Mouse (Mus musculus) heart, postnatal 0 days (tissue): ENCODE data around the gene Samd14. TPM values are rescaled to one million over a fixed set of nuclear protein-coding genes. Genes with fewer than 3 reads are reported as not detected.
"Not testable (repeated sequence)": the region's sequence is repeated elsewhere in the genome, so short reads cannot be mapped to it uniquely, and the experiment has no call there.

Experiments used
- ATAC-seq: fragments of 200-750 bp; cut with Nextera tagmentation; 2 replicates; pipeline ENCODE4 v1.8.0; 2017; ENCODE audit warnings: low read depth, moderate number of reproducible peaks, moderate library complexity; ENCODE audit not compliant: insufficient read depth
- DNase-seq: peaks from one replicate; pipeline ENCODE4 v3.0.0-alpha.2; 2016; ENCODE audit warnings: low spot score
- H3K27ac ChIP-seq: fragments of 300-500 bp; sonication (generic); 2 replicates; pipeline ENCODE4 v1.5.1; 2014; ENCODE audit warnings: low read depth, mild to moderate bottlenecking
- H3K27me3 ChIP-seq: fragments of 300-500 bp; sonication (generic); 2 replicates; pipeline ENCODE4 v1.6.1; 2014; ENCODE audit warnings: low read length, mixed read lengths; ENCODE audit not compliant: control insufficient read depth, insufficient read depth
- H3K36me3 ChIP-seq: fragments of 300-500 bp; sonication (generic); replicated peaks from 2 replicates; pipeline ENCODE4 v1.6.1; 2014; ENCODE audit warnings: low read length, mixed read lengths; ENCODE audit not compliant: control insufficient read depth, insufficient read depth
- H3K4me1 ChIP-seq: fragments of 300-500 bp; sonication (generic); 2 replicates; pipeline ENCODE4 v1.6.1; 2014; ENCODE audit warnings: antibody characterized with exemption; ENCODE audit not compliant: control insufficient read depth, insufficient read depth
- H3K4me2 ChIP-seq: fragments of 300-500 bp; sonication (generic); 2 replicates; pipeline ENCODE4 v1.6.1; 2014; ENCODE audit warnings: low read depth, mild to moderate bottlenecking, low read length, moderate library complexity
- H3K4me3 ChIP-seq: fragments of 300-500 bp; sonication (generic); 2 replicates; pipeline ENCODE4 v1.5.1; 2014; ENCODE audit warnings: low read depth, low read length
- H3K9ac ChIP-seq: fragments of 300-500 bp; sonication (generic); replicated peaks from 2 replicates; pipeline ENCODE4 v1.6.1; 2014; ENCODE audit warnings: low read depth, low read length, mixed read lengths
- H3K9me3 ChIP-seq: fragments of 300-500 bp; sonication (generic); replicated peaks from 2 replicates; pipeline ENCODE4 v1.6.1; 2016; ENCODE audit warnings: low read length; ENCODE audit not compliant: control insufficient read depth
- CTCF ChIP-seq: IDR thresholded peaks from 2 replicates; pipeline ENCODE4 v1.5.1; 2016; ENCODE audit warnings: antibody characterized with exemption, control low read depth, low read depth
- EP300 ChIP-seq: IDR thresholded peaks from 2 replicates; pipeline ENCODE4 v1.6.1; 2016; ENCODE audit warnings: antibody characterized with exemption, low read depth
- WGBS: fragments of 180-500 bp; shearing (Covaris S2); extraction: QIAGEN DNeasy Blood & Tissue Kit; methylation state at CpG from one replicate; pipeline ENCODE4 v1.1.7; 2014; 5-methylcytosine and 5-hydroxymethylcytosine counted together
- polyA plus RNA-seq: library from polyadenylated mRNA; unstranded; fragments of >200 nt; fragmentation: Nextera tagmentation; extraction: Ambion mirVana; gene quantifications from 2 replicates; pipeline ENCODE4 v1.2.1, GENCODE M21; 2015
- total RNA-seq: library from RNA; depleted of rRNA; stranded (reverse); fragments of >200 nt; gene quantifications from 2 replicates; pipeline ENCODE4 v1.2.3, GENCODE M21; 2014; ENCODE audit warnings: low replicate concordance; rRNA removed

The Samd14 gene
- total RNA-seq = 6.2 and 9.5 TPM in 2 replicates
- polyA plus RNA-seq = 4.6 and 4.8 TPM in 2 replicates

DNA sequence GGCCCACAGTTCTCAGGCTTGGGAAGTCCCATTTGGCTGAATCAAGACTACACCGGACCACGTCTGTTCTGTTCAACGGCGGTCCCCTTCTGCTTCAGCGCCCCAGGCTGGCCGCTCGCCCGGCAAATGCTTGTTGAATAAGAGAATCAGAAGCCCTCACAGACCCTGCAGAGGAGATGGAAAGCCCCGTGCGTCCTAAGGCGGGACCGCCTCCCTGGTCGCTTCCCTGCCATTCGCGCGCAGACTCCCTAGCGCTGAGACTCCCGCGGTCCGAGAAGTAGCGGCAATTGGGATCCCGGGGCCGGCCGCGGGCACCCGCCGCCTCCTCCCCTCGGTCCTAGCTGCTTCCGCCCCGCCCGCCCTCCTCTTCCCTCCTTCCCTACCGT is at the start of gene Samd14:
Gene Samd14, plus strand, starts transcription at position 251 of the 386 bp plus-strand sequence.
- peaks cover 8% of the 10 kb centered on the region; the same call in 1 of the 2 replicates for H3K36me3 ChIP-seq
- peaks cover 20% of the 10 kb centered on the region for H3K4me1 ChIP-seq
- peak within 1 kb of the TSS; percentile 64 for H3K27ac ChIP-seq
- H3K4me2 ChIP-seq = peak within 1 kb of the TSS; percentile 97
- H3K27me3 ChIP-seq = no peaks in the 10 kb centered on the region
- H3K9me3 ChIP-seq = no peaks in the 10 kb centered on the region
- ATAC-seq (peak; percentile 55), DNase-seq (peak; percentile 63)
- peak within 1 kb of the TSS; percentile 68 for H3K4me3 ChIP-seq
- H3K9ac ChIP-seq = peak within 1 kb of the TSS; percentile 59
- no peak for TF ChIP-seq CTCF
- 0% methylated on average over 30 of the region's 32 CpGs for WGBS

DNA sequence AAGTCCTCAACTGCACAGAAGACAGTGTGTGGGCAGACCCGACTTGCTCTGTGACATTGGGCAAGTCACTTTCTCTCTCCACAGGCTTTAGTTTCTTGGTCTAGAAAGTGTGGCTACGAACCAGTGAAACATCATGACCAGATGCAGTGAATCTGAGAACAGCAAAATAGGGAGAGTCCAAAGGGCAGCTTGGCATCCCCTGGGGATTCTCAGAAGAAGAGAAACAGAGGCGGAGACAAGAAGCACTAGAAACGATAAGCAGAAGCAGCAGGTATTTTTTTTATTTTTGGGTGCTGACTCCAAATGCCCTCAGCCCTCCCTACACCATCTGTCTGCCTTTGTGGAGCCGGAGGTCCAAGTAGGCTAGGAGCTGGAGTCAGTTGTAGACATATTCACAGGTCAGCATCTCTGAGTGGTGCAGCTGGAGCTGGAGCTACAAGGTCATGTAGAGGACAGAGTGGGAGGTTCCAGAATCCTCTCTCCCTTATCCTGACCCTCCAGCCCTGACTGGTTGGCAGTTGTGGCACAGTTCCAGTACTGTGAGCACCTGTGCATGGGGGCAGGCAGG is 47.1 kb upstream of the Samd14 start:
- DNase-seq = no peak
- Histone ChIP-seq H3K27me3 (no peaks in the 10 kb centered on the region), H3K4me2 (no peak overlapping the region)

DNA sequence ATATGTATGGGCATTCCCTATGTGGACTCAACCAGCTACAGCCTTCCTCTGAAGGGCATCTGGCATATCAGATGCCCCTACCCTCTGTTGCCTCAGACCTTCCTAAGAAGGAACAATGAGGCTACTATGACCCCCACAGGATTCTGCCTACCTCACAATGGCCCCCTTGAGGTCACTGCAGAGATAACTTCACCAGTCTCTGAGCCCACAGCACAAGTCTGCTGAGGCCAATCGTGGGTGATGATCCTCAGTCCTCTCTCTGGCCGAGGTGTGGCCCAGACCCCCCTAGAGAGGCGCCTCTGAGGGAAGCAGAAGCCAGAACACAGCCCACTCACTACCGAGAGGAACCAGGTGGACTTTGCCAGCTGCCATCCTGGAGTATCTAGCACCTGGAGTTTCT is 42.3 kb upstream of the Samd14 start, which contains the start of gene Hils1:
Gene Hils1, plus strand, starts transcription at position 175 of the 400 bp plus-strand sequence.
- DNase-seq = no peak
- no peak for ATAC-seq
- Histone ChIP-seq H3K9me3 (no peaks in the 10 kb centered on the region), H3K4me2 (no peak within 1 kb of the TSS), H3K4me1 (no peaks in the 10 kb centered on the region), H3K36me3 (no peaks in the 10 kb centered on the region), H3K27ac (no peak within 1 kb of the TSS), H3K4me3 (no peak within 1 kb of the TSS), H3K9ac (no peak within 1 kb of the TSS), H3K27me3 (no peaks in the 10 kb centered on the region)
- WGBS = 35% methylated on average over 4 of the region's 4 CpGs
- TF ChIP-seq EP300 = no peak
- no peak for TF ChIP-seq CTCF

More for the DNA sequence above, 47.1 kb upstream of the Samd14 start:
- TF ChIP-seq CTCF = no peak
- TF ChIP-seq EP300 = no peak
- Histone ChIP-seq H3K4me1 (peaks cover 11% of the 10 kb centered on the region), H3K9me3 (no peaks in the 10 kb centered on the region), H3K9ac (no peak overlapping the region), H3K36me3 (no peaks in the 10 kb centered on the region), H3K4me3 (no peak overlapping the region), H3K27ac (no peak overlapping the region)
- 71% methylated on average over 5 of the region's 5 CpGs for WGBS
- no peak for ATAC-seq

DNA sequence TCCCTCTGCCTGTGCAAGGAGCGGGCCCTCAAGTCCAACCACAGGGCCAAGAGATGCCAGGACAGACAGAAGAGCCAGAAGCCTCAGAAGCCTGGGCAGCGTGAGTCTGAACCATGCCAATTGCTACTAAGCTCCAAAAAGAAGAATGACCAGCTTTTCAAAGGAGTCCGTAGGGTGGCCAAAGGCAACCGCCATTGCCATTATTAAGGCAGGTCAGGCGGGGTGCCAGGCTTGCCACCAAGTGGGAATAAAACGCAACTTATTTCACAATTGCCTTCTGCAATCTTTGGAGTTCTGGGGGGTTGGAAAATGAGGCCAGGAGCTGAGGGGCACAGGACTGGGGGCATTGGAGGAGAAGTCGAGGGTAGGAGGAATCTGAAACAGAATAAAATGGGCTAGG is 41.5 kb upstream of the Samd14 start:
- H3K9ac ChIP-seq = no peak overlapping the region
- H3K27me3 ChIP-seq = no peaks in the 10 kb centered on the region
- no peaks in the 10 kb centered on the region for H3K4me1 ChIP-seq
- WGBS = 78% methylated on average over 7 of the region's 7 CpGs
- H3K36me3 ChIP-seq = no peaks in the 10 kb centered on the region
- H3K4me2 ChIP-seq = no peak overlapping the region
- H3K9me3 ChIP-seq = no peaks in the 10 kb centered on the region
- TF ChIP-seq CTCF (no peak), EP300 (no peak)
- no peak overlapping the region for H3K4me3 ChIP-seq
- DNase-seq = no peak
- no peak for ATAC-seq
- no peak overlapping the region for H3K27ac ChIP-seq

DNA sequence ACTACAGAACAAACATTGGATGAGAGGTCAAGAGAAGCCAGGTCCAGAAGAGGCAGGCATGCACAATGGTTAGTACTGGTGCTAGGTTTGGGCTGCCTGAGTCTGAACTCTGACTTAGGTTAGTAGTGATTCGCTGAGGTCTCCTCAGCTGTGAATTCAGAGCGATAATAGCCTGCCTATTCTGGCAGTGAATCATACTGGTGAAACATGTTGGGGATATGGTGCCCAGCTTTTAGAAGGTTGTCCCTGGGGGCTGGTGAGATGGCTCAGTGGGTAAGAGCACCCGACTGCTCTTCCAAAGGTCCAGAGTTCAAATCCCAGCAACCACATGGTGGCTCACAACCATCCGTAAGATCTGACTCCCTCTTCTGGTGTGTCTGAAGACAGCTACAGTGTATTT is 40.0 kb upstream of the Samd14 start:
- not testable (repeated sequence) for H3K4me2 ChIP-seq, ATAC-seq, H3K9ac ChIP-seq, H3K27ac ChIP-seq, H3K9me3 ChIP-seq, H3K27me3 ChIP-seq, H3K4me3 ChIP-seq, H3K36me3 ChIP-seq, H3K4me1 ChIP-seq, DNase-seq
- 86% methylated on average over 4 of the region's 4 CpGs for WGBS
